8 mouse cellular contexts compared by ENCODE assay signal in the genomic region with DNA sequence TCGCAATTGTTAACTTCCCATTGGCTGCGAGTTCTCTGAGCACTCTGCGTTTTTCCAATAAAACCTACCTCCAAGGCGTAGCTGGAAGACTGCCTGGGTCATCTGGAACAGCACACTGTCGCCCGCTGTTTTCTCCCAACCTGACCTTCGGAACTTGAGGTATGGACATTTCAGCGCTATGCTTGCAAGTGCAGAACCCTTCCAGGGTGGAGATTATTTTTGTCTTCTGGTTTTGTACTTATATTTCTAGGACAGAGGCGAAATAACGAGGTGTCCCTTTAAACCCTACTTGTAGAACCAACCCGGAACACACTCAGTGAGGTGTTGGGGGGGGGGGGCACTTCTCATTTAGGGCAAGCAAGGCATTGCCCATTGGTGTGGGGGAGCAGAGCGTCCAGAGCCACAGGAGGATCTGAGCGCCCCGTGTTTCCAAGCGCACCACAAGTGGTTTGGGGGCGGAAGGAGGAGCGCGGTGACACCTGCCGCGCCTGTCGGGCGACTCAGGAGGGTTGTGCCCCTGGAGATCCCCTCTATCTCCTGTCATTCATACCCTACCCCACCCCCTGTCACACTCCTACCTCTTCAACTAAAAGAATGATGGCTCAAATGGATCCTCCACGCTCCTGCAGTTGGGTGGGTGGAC. TPM values are rescaled to one million over a fixed set of nuclear protein-coding genes. Genes with fewer than 3 reads are reported as not detected.
DNase-seq lines count a peak whose midpoint lies in the region; ATAC-seq and TF ChIP-seq lines count a peak whose summit lies in the region.

TSS of gene Thrb (plus strand) at position 576 of the 643 bp plus-strand sequence.

- H3K4me3 ChIP-seq in forebrain, embryonic 10.5 days: peak within 1 kb of the TSS; percentile 71
- peak within 1 kb of the TSS; percentile 66 for H3K4me3 ChIP-seq in heart, embryonic 16.5 days (ENCODE audit: low read length)
- H3K4me3 ChIP-seq in kidney, postnatal 0 days (replicated peaks; ENCODE audit: low read depth, low read length): peak within 1 kb of the TSS; percentile 61
- peak within 1 kb of the TSS; percentile 62 for H3K4me3 ChIP-seq in liver, embryonic 11.5 days (ENCODE audit: low read depth, low read length)

- no peak; the same call in 1 of the 2 replicates for ATAC-seq in heart, embryonic 16.5 days (replicated peaks; ENCODE audit: extremely low read depth, insufficient read depth, low FRiP score)
- ATAC-seq in kidney, postnatal 0 days (replicated peaks; ENCODE audit: low FRiP score, low read depth): peak; percentile 31
- peak; percentile 13; the same call in 1 of the 2 replicates for ATAC-seq in liver, embryonic 11.5 days (replicated peaks; ENCODE audit: low FRiP score)
- 0 out of 2 replicates have a peak, but pooled peaks have one; percentile 36 for ATAC-seq in monocyte, adult 5-6 weeks (replicated peaks; ENCODE audit: insufficient number of reproducible peaks, low FRiP score, low TSS enrichment, poor library complexity, severe bottlenecking)

- no peaks in the 10 kb centered on the region for H3K36me3 ChIP-seq in forebrain, embryonic 10.5 days (replicated peaks)
- no peaks in the 10 kb centered on the region for H3K36me3 ChIP-seq in heart, embryonic 16.5 days (ENCODE audit: control insufficient read depth, insufficient read depth)
- no peaks in the 10 kb centered on the region for H3K36me3 ChIP-seq in kidney, postnatal 0 days (ENCODE audit: insufficient read depth, low read length)
- H3K36me3 ChIP-seq in liver, embryonic 11.5 days (ENCODE audit: control insufficient read depth, insufficient read depth, low read length): no peaks in the 10 kb centered on the region

- under 1% methylated on average over 23 of the region's 23 CpGs for WGBS in forebrain, embryonic 10.5 days
- WGBS in heart, embryonic 16.5 days: under 1% methylated on average over 23 of the region's 23 CpGs
- 1% methylated on average over 23 of the region's 23 CpGs for WGBS in kidney, postnatal 0 days
- WGBS in liver, embryonic 11.5 days: under 1% methylated on average over 23 of the region's 23 CpGs

- H3K9ac ChIP-seq in heart, embryonic 16.5 days (ENCODE audit: low read length): peak within 1 kb of the TSS; percentile 71
- peak within 1 kb of the TSS; percentile 59 for H3K9ac ChIP-seq in kidney, postnatal 0 days (ENCODE audit: low read depth, low read length)
- peak within 1 kb of the TSS; percentile 55; the same call in 1 of the 2 replicates for H3K9ac ChIP-seq in liver, embryonic 11.5 days (ENCODE audit: low read depth, low read length)

- peaks cover 57% of the 10 kb centered on the region for H3K27me3 ChIP-seq in forebrain, embryonic 10.5 days (ENCODE audit: poor library complexity, severe bottlenecking)
- H3K27me3 ChIP-seq in heart, embryonic 16.5 days (ENCODE audit: control insufficient read depth, insufficient read depth, low read length): peaks cover 10% of the 10 kb centered on the region
- H3K27me3 ChIP-seq in kidney, postnatal 0 days (ENCODE audit: insufficient read depth, low read length): no peaks in the 10 kb centered on the region; the same call in 1 of the 2 replicates
- H3K27me3 ChIP-seq in liver, embryonic 11.5 days (replicated peaks; ENCODE audit: control insufficient read depth, insufficient read depth, low read length): peaks cover 35% of the 10 kb centered on the region

- peaks cover 25% of the 10 kb centered on the region for H3K4me1 ChIP-seq in forebrain, embryonic 10.5 days
- H3K4me1 ChIP-seq in heart, embryonic 16.5 days (ENCODE audit: control insufficient read depth, insufficient read depth, low read length): peaks cover 3% of the 10 kb centered on the region; the same call in 1 of the 2 replicates
- peaks cover 10% of the 10 kb centered on the region; the same call in 1 of the 2 replicates for H3K4me1 ChIP-seq in kidney, postnatal 0 days (replicated peaks; ENCODE audit: insufficient read depth, low read length)
- H3K4me1 ChIP-seq in liver, embryonic 11.5 days (replicated peaks; ENCODE audit: control insufficient read depth, insufficient read depth, low read length): no peaks in the 10 kb centered on the region

- no peak for TF ChIP-seq CTCF in kidney, postnatal 0 days (IDR thresholded peaks at IDR 0.05; ENCODE audit: low read depth)

- peak within 1 kb of the TSS; percentile 72 for H3K27ac ChIP-seq in forebrain, embryonic 10.5 days
- no peak within 1 kb of the TSS for H3K27ac ChIP-seq in heart, embryonic 16.5 days (ENCODE audit: low read length)
- H3K27ac ChIP-seq in kidney, postnatal 0 days: peak within 1 kb of the TSS; percentile 42; the same call in 1 of the 2 replicates
- H3K27ac ChIP-seq in liver, embryonic 11.5 days (ENCODE audit: low read depth, low read length): no peak within 1 kb of the TSS

- peak within 1 kb of the TSS; percentile 100 for H3K4me2 ChIP-seq in heart, embryonic 16.5 days (ENCODE audit: low read depth, low read length)
- peak within 1 kb of the TSS; percentile 94 for H3K4me2 ChIP-seq in kidney, postnatal 0 days (ENCODE audit: low read length)
- H3K4me2 ChIP-seq in liver, embryonic 11.5 days: peak within 1 kb of the TSS; percentile 88

- DNase-seq in ES-CJ7 (ENCODE audit: low read depth, low spot score): peak; percentile 8
- DNase-seq in adrenal gland, postnatal 25 days: peak; percentile 27
- DNase-seq in forebrain, embryonic 10.5 days (ENCODE audit: extremely low spot score, low spot score): peak; percentile 17
- DNase-seq in kidney, postnatal 0 days (ENCODE audit: low spot score): peak; percentile 11
- DNase-seq in liver, embryonic 11.5 days (ENCODE audit: low spot score): no peak
- DNase-seq in thymus, postnatal 4 days: peak; percentile 70

- H3K9me3 ChIP-seq in forebrain, embryonic 10.5 days: no peaks in the 10 kb centered on the region
- no peaks in the 10 kb centered on the region for H3K9me3 ChIP-seq in heart, embryonic 16.5 days (replicated peaks; ENCODE audit: control insufficient read depth, low read length)
- no peaks in the 10 kb centered on the region for H3K9me3 ChIP-seq in kidney, postnatal 0 days (replicated peaks; ENCODE audit: low read length)
- no peaks in the 10 kb centered on the region for H3K9me3 ChIP-seq in liver, embryonic 11.5 days (ENCODE audit: control insufficient read depth, low read length)

RNA-seq across cellular contexts. Expression of gene Thrb, which starts in this region (rescaled TPM):
- 77.2 and 125 TPM in 2 replicates for total RNA-seq in adrenal gland, postnatal 25 days (2021)
- 0.73 and 0.74 TPM in 2 replicates for polyA plus RNA-seq in forebrain, embryonic 10.5 days (2016; fragmentation: Nextera tagmentation; extraction: Ambion mirVana)
- 0.56 and 1.2 TPM in 2 replicates for polyA plus RNA-seq in heart, embryonic 16.5 days (2015; fragmentation: Nextera tagmentation; extraction: Ambion mirVana)
- 2.8 and 2.9 TPM in 2 replicates for polyA plus RNA-seq in kidney, postnatal 0 days (2015; fragmentation: Nextera tagmentation; extraction: Ambion mirVana)
- 1.5 and 1.7 TPM in 2 replicates for polyA plus RNA-seq in liver, embryonic 11.5 days (2014; fragmentation: Nextera tagmentation; extraction: Ambion mirVana)
- total RNA-seq in monocyte, adult 5-6 weeks (2017): under 0.01 to 0.10 TPM in 2 of 3 replicates, not detected in the other

Comparison
In these comparisons a context has a peak if more than half of its experiments do, and no peak if none do; other contexts are left out.
1. RNA of gene Thrb (total RNA-seq): 77.2 to 125 TPM in adrenal gland, postnatal 25 days; under 0.01 to 0.10 TPM in monocyte, adult 5-6 weeks; every median in the first group is over 10 times any median in the second.
2. Peak in DNase-seq, H3K4me3 ChIP-seq and H3K27ac ChIP-seq in forebrain, embryonic 10.5 days; RNA of the gene not detected or under 1 TPM.
3. Peak in ATAC-seq in monocyte, adult 5-6 weeks; RNA of the gene not detected or under 1 TPM.
4. Peak in every context shown above with its lines, with median percentiles within 50 percentile points of each other: H3K4me3 ChIP-seq, H3K4me2 ChIP-seq and H3K9ac ChIP-seq.